ENCODE assay signal across 22 mouse cellular contexts in the genomic region with DNA sequence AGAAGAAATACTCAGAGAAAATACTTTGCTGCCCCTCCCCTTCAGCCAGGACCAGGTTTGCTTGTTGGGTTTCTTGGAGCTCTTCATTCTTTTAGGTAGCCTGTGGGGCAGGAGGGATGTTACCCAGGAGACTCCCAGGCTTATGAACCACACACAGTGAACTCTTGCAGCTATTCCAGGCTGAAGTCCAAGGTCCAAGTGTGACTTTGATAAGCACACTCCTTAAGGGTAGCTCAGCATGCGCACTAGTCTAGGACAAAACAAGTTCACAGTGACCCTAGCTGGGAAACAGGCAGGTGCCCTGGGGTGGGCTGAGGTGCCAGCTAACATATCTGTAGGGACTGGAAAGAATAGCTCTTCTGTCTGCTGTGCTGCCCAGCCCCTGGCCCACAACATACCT.
A peak's percentile ranks its signal among the peaks of the same experiment; 100 is the strongest.
DNase-seq lines count a peak whose midpoint lies in the region; ATAC-seq and TF ChIP-seq lines count a peak whose summit lies in the region.
"Had no signal": no experiment of that assay in that cellular context is flagged by ENCODE, and none has a peak within 500 bp of the region (broad histone marks: within the 10 kb centered on the region; RNA-seq: fewer than 3 reads in every experiment).

No protein-coding gene starts in this region.

- no peak for TF ChIP-seq CTCF in kidney, adult 2 months (conservative IDR thresholded peaks at IDR 0.05; ENCODE audit: insufficient read depth, insufficient read length, low read depth, low read length)
- no peak for TF ChIP-seq CTCF in intestine, postnatal 0 days (IDR thresholded peaks at IDR 0.05; ENCODE audit: low read depth)

- no peak overlapping the region for H3K4me3 ChIP-seq in kidney, adult 2 months (ENCODE audit: insufficient read depth, low read depth, low read length)
- no peak overlapping the region for H3K4me3 ChIP-seq in intestine, embryonic 14.5 days (ENCODE audit: low read depth, low read length)
- no peak overlapping the region for H3K4me3 ChIP-seq in intestine, postnatal 0 days (ENCODE audit: low read depth, low read length)
- no peak overlapping the region for H3K4me3 ChIP-seq in stomach, embryonic 16.5 days (replicated peaks; ENCODE audit: low read length)
- H3K4me3 ChIP-seq in forebrain, embryonic 15.5 days: no peak overlapping the region
- H3K4me3 ChIP-seq: hindbrain, embryonic 12.5 days; limb, embryonic 12.5 days; liver, embryonic 12.5 days; midbrain, embryonic 13.5 days had no signal

- 51% methylated on average over 1 of the region's 1 CpGs for WGBS in kidney, adult 2 months
- 80% methylated on average over 1 of the region's 1 CpGs for WGBS in intestine, embryonic 14.5 days
- WGBS in intestine, postnatal 0 days: 42% methylated on average over 1 of the region's 1 CpGs
- WGBS in stomach, embryonic 16.5 days: 86% methylated on average over 1 of the region's 1 CpGs
- WGBS in forebrain, embryonic 15.5 days: 89% methylated on average over 1 of the region's 1 CpGs

- no peak overlapping the region for H3K27ac ChIP-seq in kidney, adult 2 months (ENCODE audit: insufficient read depth, low read depth, low read length)
- H3K27ac ChIP-seq in intestine, embryonic 14.5 days (ENCODE audit: low read depth): no peak overlapping the region
- peak overlapping the region; percentile 57 for H3K27ac ChIP-seq in intestine, postnatal 0 days (ENCODE audit: low read depth, low read length)
- peak overlapping the region; percentile 46; the same call in 1 of the 2 replicates for H3K27ac ChIP-seq in stomach, embryonic 16.5 days (ENCODE audit: low read length)
- H3K27ac ChIP-seq in forebrain, embryonic 15.5 days (replicated peaks): no peak overlapping the region
- H3K27ac ChIP-seq: hindbrain, embryonic 12.5 days; limb, embryonic 12.5 days; liver, embryonic 12.5 days; macrophage; midbrain, embryonic 13.5 days had no signal

- no peak overlapping the region for H3K4me2 ChIP-seq in intestine, embryonic 14.5 days (ENCODE audit: low read length)
- no peak overlapping the region for H3K4me2 ChIP-seq in intestine, postnatal 0 days (replicated peaks; ENCODE audit: low read depth)
- H3K4me2 ChIP-seq in stomach, embryonic 16.5 days (ENCODE audit: low read depth, low read length): no peak overlapping the region
- H3K4me2 ChIP-seq in forebrain, embryonic 15.5 days (replicated peaks): no peak overlapping the region
- H3K4me2 ChIP-seq: hindbrain, embryonic 12.5 days; limb, embryonic 12.5 days; liver, embryonic 12.5 days; midbrain, embryonic 13.5 days had no signal

- ATAC-seq in intestine, embryonic 14.5 days (replicated peaks; ENCODE audit: low FRiP score, low TSS enrichment, low read depth): peak; percentile 53; the same call in 1 of the 2 replicates
- ATAC-seq in intestine, postnatal 0 days: peak; percentile 91
- peak; percentile 87 for ATAC-seq in stomach, embryonic 16.5 days (ENCODE audit: insufficient read depth, low FRiP score)
- no peak for ATAC-seq in forebrain, embryonic 15.5 days (replicated peaks)
- ATAC-seq: forebrain, embryonic 14.5 days; liver, embryonic 12.5 days; liver, postnatal 0 days; midbrain, embryonic 13.5 days; Patski had no signal

- no peak for TF ChIP-seq POLR2A in kidney, adult 2 months (IDR thresholded peaks at IDR 0.05; ENCODE audit: low read depth, low read length)

- peak; percentile 35 for DNase-seq in kidney, adult 2 months
- DNase-seq in kidney, postnatal 10 days: no peak
- peak; percentile 59 for DNase-seq in intestine, embryonic 14.5 days (ENCODE audit: low spot score)
- DNase-seq in left cerebral cortex, postnatal 25 days (ENCODE audit: low spot score in 2 of 2): no peak
- DNase-seq: adrenal gland, postnatal 10 days; cerebellum, adult 11 months; cerebellum, adult 9-10 months; cerebellum, postnatal 36 days; heart, postnatal 36 days; kidney, postnatal 4 days; liver, postnatal 0 days; thymus, postnatal 4 days had no signal

- no peaks in the 10 kb centered on the region for H3K9me3 ChIP-seq in intestine, embryonic 14.5 days (ENCODE audit: control insufficient read depth, low read length)
- H3K9me3 ChIP-seq in intestine, postnatal 0 days (ENCODE audit: control insufficient read depth): no peaks in the 10 kb centered on the region
- no peaks in the 10 kb centered on the region; the same call in 1 of the 2 replicates for H3K9me3 ChIP-seq in stomach, embryonic 16.5 days (replicated peaks; ENCODE audit: control insufficient read depth, low read length)
- H3K9me3 ChIP-seq in forebrain, embryonic 15.5 days: no peaks in the 10 kb centered on the region
- H3K9me3 ChIP-seq: limb, embryonic 12.5 days; liver, embryonic 12.5 days; midbrain, embryonic 13.5 days had no signal

- H3K27me3 ChIP-seq in kidney, adult 2 months (replicated peaks; ENCODE audit: control insufficient read depth, insufficient read depth, low read length): no peaks in the 10 kb centered on the region
- H3K27me3 ChIP-seq in intestine, embryonic 14.5 days (replicated peaks; ENCODE audit: control insufficient read depth, insufficient read depth, low read length): no peaks in the 10 kb centered on the region
- no peaks in the 10 kb centered on the region for H3K27me3 ChIP-seq in intestine, postnatal 0 days (replicated peaks; ENCODE audit: control insufficient read depth, insufficient read depth, low read length)
- H3K27me3 ChIP-seq in stomach, embryonic 16.5 days (ENCODE audit: control insufficient read depth, insufficient read depth, low read length): no peaks in the 10 kb centered on the region
- no peaks in the 10 kb centered on the region for H3K27me3 ChIP-seq in forebrain, embryonic 15.5 days
- H3K27me3 ChIP-seq: hindbrain, embryonic 12.5 days; limb, embryonic 12.5 days; liver, embryonic 12.5 days; midbrain, embryonic 13.5 days; Patski had no signal

- no peaks in the 10 kb centered on the region for H3K36me3 ChIP-seq in kidney, adult 2 months (ENCODE audit: control insufficient read depth, insufficient read depth, low read length)
- H3K36me3 ChIP-seq in intestine, embryonic 14.5 days (ENCODE audit: control insufficient read depth, insufficient read depth, low read length): no peaks in the 10 kb centered on the region
- no peaks in the 10 kb centered on the region for H3K36me3 ChIP-seq in intestine, postnatal 0 days (ENCODE audit: control insufficient read depth, insufficient read depth)
- H3K36me3 ChIP-seq in stomach, embryonic 16.5 days (ENCODE audit: control insufficient read depth, insufficient read depth, low read length): no peaks in the 10 kb centered on the region
- H3K36me3 ChIP-seq in forebrain, embryonic 15.5 days: no peaks in the 10 kb centered on the region
- H3K36me3 ChIP-seq: hindbrain, embryonic 12.5 days; limb, embryonic 12.5 days; liver, embryonic 12.5 days; midbrain, embryonic 13.5 days had no signal

- intact Hi-C loops in left cerebral cortex, postnatal 25 days (cut with DNase I): no loop called here

- H3K4me1 ChIP-seq in kidney, adult 2 months (ENCODE audit: control insufficient read depth, insufficient read depth, low read length): peaks cover 10% of the 10 kb centered on the region; the same call in 1 of the 2 replicates
- H3K4me1 ChIP-seq in intestine, embryonic 14.5 days (replicated peaks; ENCODE audit: control insufficient read depth, insufficient read depth, low read length): no peaks in the 10 kb centered on the region
- H3K4me1 ChIP-seq in intestine, postnatal 0 days (replicated peaks; ENCODE audit: control insufficient read depth, insufficient read depth, low read length): 0 out of 2 replicates have a peak, but pooled peaks cover 5% of the 10 kb centered on the region
- no peaks in the 10 kb centered on the region for H3K4me1 ChIP-seq in stomach, embryonic 16.5 days (ENCODE audit: control insufficient read depth, insufficient read depth, low read length)
- no peaks in the 10 kb centered on the region for H3K4me1 ChIP-seq in forebrain, embryonic 15.5 days
- H3K4me1 ChIP-seq: limb, embryonic 12.5 days; liver, embryonic 12.5 days had no signal

- H3K9ac ChIP-seq in intestine, embryonic 14.5 days (ENCODE audit: low read length): no peak overlapping the region
- no peak overlapping the region for H3K9ac ChIP-seq in intestine, postnatal 0 days (ENCODE audit: low read depth, low read length)
- no peak overlapping the region for H3K9ac ChIP-seq in stomach, embryonic 16.5 days (ENCODE audit: low read length)
- H3K9ac ChIP-seq in forebrain, embryonic 15.5 days (replicated peaks): no peak overlapping the region
- H3K9ac ChIP-seq: hindbrain, embryonic 12.5 days; limb, embryonic 12.5 days; liver, embryonic 12.5 days; liver, postnatal 0 days; midbrain, embryonic 13.5 days had no signal

Comparison
In these comparisons a context has a peak if more than half of its experiments do, and no peak if none do; other contexts are left out.
1. DNase-seq: peak in kidney, adult 2 months (single experiment) and intestine, embryonic 14.5 days (single experiment); none in kidney, postnatal 10 days (single experiment) and left cerebral cortex, postnatal 25 days (0 of 2).
2. H3K27ac ChIP-seq: peak in intestine, postnatal 0 days (single experiment) and stomach, embryonic 16.5 days (single experiment); none in kidney, adult 2 months (single experiment), intestine, embryonic 14.5 days (single experiment) and forebrain, embryonic 15.5 days (single experiment).